In the genomic region with DNA sequence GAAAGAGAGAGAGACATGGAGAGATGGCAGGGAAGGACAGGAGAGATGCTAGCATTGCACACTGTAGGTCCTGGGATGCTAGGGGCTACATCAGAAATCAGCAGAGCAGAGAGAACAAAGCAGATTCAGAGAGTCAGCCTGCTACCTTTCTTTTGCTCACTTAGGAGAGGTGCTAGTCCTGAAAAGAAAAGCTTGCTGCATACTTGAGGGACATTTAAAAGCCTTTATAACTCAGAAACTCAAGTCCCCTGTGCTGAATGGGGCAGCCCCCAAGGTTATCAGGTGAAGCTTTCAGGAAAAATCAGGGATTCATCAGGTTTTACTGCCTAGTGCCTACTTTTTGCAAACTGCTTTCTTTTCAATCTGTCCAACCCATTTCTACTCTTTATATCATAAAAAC, we compare ENCODE assay signal across 29 mouse cellular contexts.
"Had no signal": no experiment of that assay in that cellular context is flagged by ENCODE, and none has a peak within 500 bp of the region (broad histone marks: within the 10 kb centered on the region; RNA-seq: fewer than 3 reads in every experiment).

No protein-coding gene starts in this region.

- H3K4me1 ChIP-seq: heart, embryonic 13.5 days; heart, embryonic 15.5 days; hindbrain, embryonic 10.5 days; hindbrain, embryonic 12.5 days; hindbrain, embryonic 15.5 days; intestine, embryonic 15.5 days; kidney, embryonic 15.5 days had no signal

- H3K36me3 ChIP-seq: heart, embryonic 12.5 days; heart, embryonic 13.5 days; heart, embryonic 15.5 days; hindbrain, embryonic 10.5 days; hindbrain, embryonic 12.5 days; hindbrain, embryonic 13.5 days; hindbrain, embryonic 15.5 days; intestine, embryonic 15.5 days; kidney, embryonic 15.5 days had no signal

- H3K4me3 ChIP-seq: heart, embryonic 12.5 days; heart, embryonic 13.5 days; heart, embryonic 15.5 days; hindbrain, embryonic 10.5 days; hindbrain, embryonic 12.5 days; hindbrain, embryonic 13.5 days; hindbrain, embryonic 15.5 days; intestine, embryonic 15.5 days; kidney, embryonic 15.5 days; layer of hippocampus, adult 2 months; left cerebral cortex, adult 2 months had no signal

- H3K9ac ChIP-seq: heart, embryonic 12.5 days; heart, embryonic 13.5 days; heart, embryonic 15.5 days; hindbrain, embryonic 12.5 days; hindbrain, embryonic 13.5 days; hindbrain, embryonic 14.5 days; hindbrain, embryonic 15.5 days; intestine, embryonic 15.5 days; kidney, embryonic 15.5 days had no signal

- DNase-seq: heart, postnatal 10 days; heart, postnatal 14 days; heart, postnatal 36 days; heart, postnatal 4 days; kidney, adult 11 months; kidney, adult 18-20 months; kidney, adult 2 months; kidney, adult 8-10 months; kidney, adult 9 months; kidney, postnatal 10 days; kidney, postnatal 14 days; kidney, postnatal 25 days; kidney, postnatal 36 days; kidney, postnatal 4 days; layer of hippocampus, adult 9-11 months had no signal

- H3K27ac ChIP-seq: heart, embryonic 13.5 days; heart, embryonic 15.5 days; hindbrain, embryonic 10.5 days; hindbrain, embryonic 12.5 days; hindbrain, embryonic 13.5 days; hindbrain, embryonic 14.5 days; hindbrain, embryonic 15.5 days; hindbrain, postnatal 0 days; intestine, embryonic 15.5 days; kidney, embryonic 15.5 days; kidney, postnatal 0 days; layer of hippocampus, adult 2 months; left cerebral cortex, adult 2 months had no signal

- H3K9me3 ChIP-seq: heart, embryonic 12.5 days; heart, embryonic 13.5 days; heart, embryonic 15.5 days; hindbrain, embryonic 10.5 days; hindbrain, embryonic 12.5 days; hindbrain, embryonic 13.5 days; hindbrain, embryonic 15.5 days; intestine, embryonic 15.5 days; kidney, embryonic 15.5 days had no signal
